Comparison of ENCODE assay signal across 9 mouse cellular contexts in genomic region chr6:119107856-119108465, GRCm38 (mm10).
DNase-seq lines count a peak whose midpoint lies in the region; ATAC-seq lines count a peak whose summit lies in the region.
"Had no signal": no experiment of that assay in that cellular context is flagged by ENCODE, and none has a peak within 500 bp of the region (broad histone marks: within the 10 kb centered on the region; RNA-seq: fewer than 3 reads in every experiment).

No protein-coding gene starts in this region.

- peak overlapping the region; percentile 98 for H3K4me2 ChIP-seq in heart, embryonic 15.5 days
- H3K4me2 ChIP-seq in limb, embryonic 12.5 days: peak overlapping the region; percentile 91
- H3K4me2 ChIP-seq in neural tube, embryonic 15.5 days: peak overlapping the region; percentile 81

- DNase-seq in heart, adult 11 months: peak; percentile 84
- no peak for DNase-seq in heart, postnatal 25 days (ENCODE audit: low spot score)
- peak; percentile 15 for DNase-seq in ES-CJ7 (ENCODE audit: low read depth, low spot score)
- DNase-seq in cerebellum, postnatal 25 days: peak; percentile 65 to 77

- H3K9ac ChIP-seq in heart, embryonic 15.5 days: peak overlapping the region; percentile 70
- H3K9ac ChIP-seq in limb, embryonic 12.5 days (replicated peaks): peak overlapping the region; percentile 84
- peak overlapping the region; percentile 90 for H3K9ac ChIP-seq in neural tube, embryonic 15.5 days (replicated peaks)

- peak overlapping the region; percentile 63 for H3K4me3 ChIP-seq in heart, embryonic 15.5 days
- peak overlapping the region; percentile 73 for H3K4me3 ChIP-seq in limb, embryonic 12.5 days (replicated peaks)
- peak overlapping the region; percentile 79 for H3K4me3 ChIP-seq in neural tube, embryonic 15.5 days (replicated peaks)

- intact Hi-C loops in heart, postnatal 25 days (cut with DNase I): loop anchor here (5.0 kb wide), 1 partner anchor 461 kb away; no protein-coding TSS in a partner anchor

- H3K9me3 ChIP-seq in heart, embryonic 15.5 days (replicated peaks): no peaks in the 10 kb centered on the region
- H3K9me3 ChIP-seq in limb, embryonic 12.5 days: no peaks in the 10 kb centered on the region
- H3K9me3 ChIP-seq in neural tube, embryonic 15.5 days (replicated peaks): no peaks in the 10 kb centered on the region

- H3K27ac ChIP-seq in heart, embryonic 15.5 days: peak overlapping the region; percentile 60
- H3K27ac ChIP-seq in limb, embryonic 12.5 days: peak overlapping the region; percentile 97
- peak overlapping the region; percentile 97 for H3K27ac ChIP-seq in neural tube, embryonic 15.5 days (replicated peaks)

- under 1% methylated on average over 46 of the region's 58 CpGs for WGBS in heart, embryonic 15.5 days
- under 1% methylated on average over 55 of the region's 58 CpGs for WGBS in limb, embryonic 12.5 days
- under 1% methylated on average over 58 of the region's 58 CpGs for WGBS in neural tube, embryonic 15.5 days

- ATAC-seq in heart, embryonic 15.5 days (replicated peaks; ENCODE audit: insufficient number of reproducible peaks, insufficient read depth, low FRiP score, low read depth): no peak
- ATAC-seq in limb, embryonic 12.5 days (ENCODE audit: insufficient number of reproducible peaks, insufficient read depth, low FRiP score, low TSS enrichment, low read depth): no peak; the same call in 1 of the 2 replicates
- ATAC-seq in neural tube, embryonic 15.5 days (ENCODE audit: low FRiP score): 0 out of 2 replicates have a peak, but pooled peaks have one; percentile 4
- ATAC-seq in monocyte, adult 5-6 weeks (replicated peaks; ENCODE audit: insufficient number of reproducible peaks, low FRiP score, low TSS enrichment, poor library complexity, severe bottlenecking): no peak

- no peaks in the 10 kb centered on the region for H3K36me3 ChIP-seq in heart, embryonic 15.5 days
- H3K36me3 ChIP-seq in limb, embryonic 12.5 days: no peaks in the 10 kb centered on the region
- H3K36me3 ChIP-seq in neural tube, embryonic 15.5 days: no peaks in the 10 kb centered on the region
- H3K36me3 ChIP-seq: G1E had no signal

- peaks cover 7% of the 10 kb centered on the region for H3K27me3 ChIP-seq in heart, embryonic 15.5 days
- peaks cover 23% of the 10 kb centered on the region for H3K27me3 ChIP-seq in limb, embryonic 12.5 days
- H3K27me3 ChIP-seq in neural tube, embryonic 15.5 days (replicated peaks): 0 out of 2 replicates have a peak, but pooled peaks cover 3% of the 10 kb centered on the region

- H3K4me1 ChIP-seq in heart, embryonic 15.5 days (replicated peaks): peaks cover 66% of the 10 kb centered on the region
- H3K4me1 ChIP-seq in limb, embryonic 12.5 days (replicated peaks): peaks cover 44% of the 10 kb centered on the region
- H3K4me1 ChIP-seq in neural tube, embryonic 15.5 days: peaks cover 47% of the 10 kb centered on the region
